Mouse (Mus musculus) frontal cortex, postnatal 10 days (tissue): ENCODE results near the gene Dnmt3b.

Experiments
- DNase-seq, 2 experiments: peaks; one replicate each; pipeline ENCODE4 v3.0.0; 2022; ENCODE audit warnings: low spot score in 2 of 2, mixed read lengths in 1 of 2

The Dnmt3b gene

DNA sequence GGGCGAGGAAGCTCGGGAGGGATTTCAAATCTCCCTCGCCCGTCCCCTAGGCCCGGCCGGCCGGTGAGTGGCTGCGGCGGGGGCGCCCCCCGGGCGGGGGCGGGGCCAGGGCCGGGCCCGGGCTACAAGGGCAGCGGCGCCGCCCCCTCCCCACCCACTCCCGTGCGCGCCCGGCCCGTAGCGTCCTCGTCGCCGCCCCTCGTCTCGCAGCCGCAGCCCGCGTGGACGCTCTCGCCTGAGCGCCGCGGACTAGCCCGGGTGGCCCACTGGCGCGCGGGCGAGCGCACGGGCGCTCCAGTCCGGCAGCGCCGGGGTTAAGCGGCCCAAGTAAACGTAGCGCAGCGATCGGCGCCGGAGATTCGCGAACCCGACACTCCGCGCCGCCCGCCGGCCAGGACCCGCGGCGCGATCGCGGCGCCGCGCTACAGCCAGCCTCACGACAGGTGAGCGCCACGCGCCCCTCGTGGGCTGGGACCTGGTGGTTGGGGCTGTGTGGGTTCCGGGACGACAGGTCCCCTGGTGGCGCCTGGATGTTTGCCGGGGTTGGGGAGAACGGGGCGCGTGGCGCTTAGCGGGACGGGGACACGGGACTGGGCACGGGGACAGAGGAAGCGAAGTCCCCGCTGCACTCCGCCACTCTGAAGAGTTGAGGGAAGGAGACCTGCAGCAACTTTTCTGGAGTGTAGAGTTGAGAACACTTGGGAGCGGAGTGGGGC, at the start of gene Dnmt3b:
TSS of gene Dnmt3b (plus strand) at position 153 of the 716 bp plus-strand sequence.
- DNase-seq: peak in 1 of 2 experiments; percentile 51

DNA sequence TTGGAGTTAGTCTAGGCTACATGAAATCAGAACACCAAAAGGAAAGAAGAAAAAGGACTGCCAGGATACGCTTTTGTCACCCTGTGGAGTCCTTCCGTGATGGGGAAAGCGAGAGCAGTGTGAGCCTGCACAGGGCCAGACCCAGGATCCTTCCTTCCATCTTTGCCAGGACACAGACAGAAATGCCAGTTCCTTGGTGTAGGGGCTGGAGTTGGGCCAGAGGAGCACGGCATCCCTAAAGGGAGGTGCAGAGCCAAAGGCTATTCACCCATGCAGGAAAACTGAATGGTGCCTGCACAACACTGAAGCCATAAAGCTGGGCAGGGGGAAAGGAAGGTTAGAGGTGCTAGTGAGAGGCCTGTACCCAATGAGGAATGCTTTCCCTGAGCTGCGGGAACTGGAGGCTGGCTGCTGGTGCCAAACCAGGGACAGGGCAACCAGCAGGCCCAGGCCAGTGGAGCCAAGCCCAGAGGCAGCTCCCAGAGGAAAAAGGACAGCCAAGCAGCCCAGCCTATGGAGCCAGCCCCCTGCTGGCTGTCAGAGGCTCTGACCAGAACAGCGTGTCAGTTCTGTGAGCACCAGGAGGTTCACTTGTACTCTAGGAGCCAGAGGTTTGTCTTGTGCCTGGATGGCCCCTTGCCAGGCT, 49.1 kb upstream of the Dnmt3b start:
- peak in 1 of 2 experiments; percentile 28 for DNase-seq

DNA sequence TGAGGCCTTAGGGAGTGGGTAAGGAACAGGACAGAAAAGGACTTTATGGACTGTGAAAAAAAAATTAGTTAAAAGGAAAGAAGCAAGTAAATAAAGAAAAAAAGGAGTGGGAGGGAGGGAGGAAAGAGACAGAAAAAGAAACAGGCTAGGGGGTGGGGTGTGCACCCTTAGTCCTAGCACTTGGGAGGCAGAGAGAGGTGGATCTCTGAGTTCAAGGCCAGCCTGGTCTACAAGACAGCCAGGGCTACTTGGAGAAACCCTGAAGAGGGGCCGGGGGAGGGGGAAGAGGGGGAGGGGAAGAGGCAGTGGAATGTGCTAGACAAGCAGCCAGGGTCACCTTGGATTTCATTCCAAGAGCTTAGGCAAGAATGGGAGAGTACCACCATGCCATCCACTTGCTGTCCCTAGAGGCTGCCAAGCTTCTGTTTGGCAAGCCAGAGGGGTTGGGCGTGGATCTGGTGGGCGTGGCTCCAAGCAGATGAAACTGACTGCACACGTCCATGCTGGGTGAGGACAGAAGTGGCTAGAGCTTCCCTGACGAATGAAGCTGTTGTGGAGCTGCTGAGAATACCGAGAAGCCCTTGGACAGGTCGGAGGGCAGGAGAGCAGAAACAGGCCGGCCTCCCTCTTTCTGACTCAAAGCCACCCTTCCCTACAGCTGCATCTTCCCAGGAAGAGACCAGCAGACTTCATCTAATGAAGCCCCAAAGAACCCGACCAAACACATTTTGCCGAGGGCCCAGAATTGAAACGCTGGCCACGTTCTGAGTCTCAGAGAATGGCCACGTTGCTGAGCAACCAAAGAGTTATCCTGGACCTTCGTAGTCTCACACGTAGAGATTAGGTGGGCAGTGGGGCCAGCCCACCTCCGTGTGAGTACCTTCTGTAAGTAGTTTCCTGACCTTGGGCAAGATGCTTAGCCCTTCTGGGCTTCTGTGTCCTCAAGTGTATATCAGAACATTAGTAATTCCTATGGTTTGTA, 48.3 kb upstream of the Dnmt3b start:
- peak; percentile 24 to 48 for DNase-seq

DNA sequence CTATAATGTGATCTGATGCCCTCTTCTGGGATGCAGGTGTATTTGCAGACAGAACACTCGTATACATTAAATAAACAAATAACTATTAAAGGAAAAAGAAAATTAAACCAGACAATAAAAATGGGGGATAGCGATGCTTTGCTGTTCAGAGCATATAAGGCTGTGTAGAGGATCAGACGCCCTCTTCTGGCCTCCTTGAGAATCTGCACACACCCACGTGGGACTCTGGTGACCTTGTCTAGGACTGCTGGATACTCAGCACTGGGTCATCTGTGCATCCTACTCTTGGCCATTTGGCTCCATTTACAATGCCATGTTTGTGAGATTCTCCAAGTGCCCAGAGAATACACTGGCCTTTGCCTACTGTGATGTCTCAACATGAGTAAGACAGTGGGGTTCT, 45.5 kb upstream of the Dnmt3b start:
- DNase-seq: no peak

DNA sequence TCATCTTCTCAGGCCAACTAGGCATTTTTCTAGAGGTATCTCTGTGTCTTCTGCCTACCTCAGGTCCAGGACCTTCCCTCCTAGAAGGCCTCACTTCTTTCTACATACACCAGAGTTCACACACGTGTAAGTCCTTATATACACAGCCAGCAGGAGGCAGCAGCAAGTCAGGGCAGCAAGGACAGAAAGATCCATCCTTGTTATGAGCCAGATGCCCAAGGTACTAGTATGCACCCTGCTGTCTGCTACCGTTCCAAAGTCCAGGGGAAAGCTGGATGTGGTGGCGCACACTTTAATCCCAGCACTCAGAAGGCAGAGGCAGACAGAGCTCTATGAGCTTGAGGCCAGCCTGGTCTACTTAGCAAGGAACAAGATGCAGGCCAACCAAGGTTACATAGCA, 42.8 kb upstream of the Dnmt3b start:
- no peak for DNase-seq

DNA sequence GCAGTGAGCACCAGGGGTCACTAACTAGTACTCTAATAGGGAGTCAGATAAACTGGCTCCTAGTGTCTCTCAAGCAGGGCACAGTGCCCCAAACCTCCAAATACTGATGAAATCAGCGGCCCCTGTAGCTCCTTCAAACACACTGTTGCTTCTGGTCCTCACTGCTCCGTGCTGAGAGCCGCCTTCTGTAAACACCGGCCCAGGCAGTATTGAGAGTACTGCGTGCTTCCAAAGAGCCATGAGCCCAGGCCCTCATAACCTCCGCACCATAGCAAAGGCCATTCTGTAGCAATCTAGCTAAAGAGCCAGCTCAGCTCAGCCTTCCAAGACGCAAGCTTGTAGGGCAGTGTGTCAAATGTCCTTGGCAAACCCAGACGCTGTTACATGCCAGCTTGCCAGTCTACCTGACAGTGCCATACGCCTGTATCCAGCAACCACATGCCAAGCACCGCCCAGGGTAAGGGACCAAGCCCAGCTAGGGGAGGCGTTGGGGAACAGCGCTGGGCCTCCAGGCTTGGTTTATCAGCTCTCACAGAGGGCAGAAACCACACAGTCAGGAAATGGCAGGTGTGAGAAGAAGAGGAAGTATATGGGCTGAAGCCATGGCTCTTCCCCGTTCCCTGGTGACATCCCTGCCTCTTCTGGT, 41.3 kb upstream of the Dnmt3b start:
- DNase-seq: peak in 1 of 2 experiments; percentile 25

DNA sequence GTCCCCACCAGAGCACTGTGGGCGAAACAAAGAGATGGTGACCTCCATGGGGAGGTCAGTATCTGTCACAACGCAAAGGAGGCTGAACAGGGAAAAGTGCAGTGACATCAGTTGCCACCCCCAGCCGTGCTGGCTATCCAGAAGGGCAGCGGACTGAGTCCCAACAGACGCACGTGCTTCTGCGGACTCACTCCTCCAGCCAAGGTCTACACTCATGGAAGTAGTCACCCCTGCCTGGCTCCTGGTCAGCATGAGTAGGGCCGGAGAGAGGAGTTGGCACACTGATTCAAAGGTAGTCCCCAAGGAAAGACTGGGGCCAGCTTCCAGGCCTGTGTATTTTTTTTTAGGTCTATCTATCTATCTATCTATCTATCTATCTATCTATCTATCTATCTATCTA, 40.2 kb upstream of the Dnmt3b start:
- no peak for DNase-seq

DNA sequence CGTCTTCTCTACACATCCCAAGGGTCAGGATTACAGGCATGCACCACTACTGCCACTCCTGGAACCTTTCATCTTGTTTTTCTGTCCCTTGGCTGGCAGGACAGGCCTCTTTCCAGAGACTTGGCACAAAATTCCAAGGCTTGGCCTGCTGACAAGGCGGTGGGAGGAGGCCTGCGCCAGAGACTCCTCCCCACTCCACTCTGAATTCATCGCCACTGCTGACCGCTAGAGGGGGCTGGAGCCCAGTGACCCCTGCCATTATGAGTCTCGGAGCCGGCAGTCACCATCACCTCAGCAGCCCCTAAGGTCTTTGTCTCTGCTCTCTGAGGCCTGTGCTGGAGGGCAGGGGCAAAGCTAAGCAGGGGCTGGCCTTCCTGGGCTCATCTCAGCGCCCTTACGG, 39.7 kb upstream of the Dnmt3b start:
- DNase-seq: peak; percentile 62 to 80

DNA sequence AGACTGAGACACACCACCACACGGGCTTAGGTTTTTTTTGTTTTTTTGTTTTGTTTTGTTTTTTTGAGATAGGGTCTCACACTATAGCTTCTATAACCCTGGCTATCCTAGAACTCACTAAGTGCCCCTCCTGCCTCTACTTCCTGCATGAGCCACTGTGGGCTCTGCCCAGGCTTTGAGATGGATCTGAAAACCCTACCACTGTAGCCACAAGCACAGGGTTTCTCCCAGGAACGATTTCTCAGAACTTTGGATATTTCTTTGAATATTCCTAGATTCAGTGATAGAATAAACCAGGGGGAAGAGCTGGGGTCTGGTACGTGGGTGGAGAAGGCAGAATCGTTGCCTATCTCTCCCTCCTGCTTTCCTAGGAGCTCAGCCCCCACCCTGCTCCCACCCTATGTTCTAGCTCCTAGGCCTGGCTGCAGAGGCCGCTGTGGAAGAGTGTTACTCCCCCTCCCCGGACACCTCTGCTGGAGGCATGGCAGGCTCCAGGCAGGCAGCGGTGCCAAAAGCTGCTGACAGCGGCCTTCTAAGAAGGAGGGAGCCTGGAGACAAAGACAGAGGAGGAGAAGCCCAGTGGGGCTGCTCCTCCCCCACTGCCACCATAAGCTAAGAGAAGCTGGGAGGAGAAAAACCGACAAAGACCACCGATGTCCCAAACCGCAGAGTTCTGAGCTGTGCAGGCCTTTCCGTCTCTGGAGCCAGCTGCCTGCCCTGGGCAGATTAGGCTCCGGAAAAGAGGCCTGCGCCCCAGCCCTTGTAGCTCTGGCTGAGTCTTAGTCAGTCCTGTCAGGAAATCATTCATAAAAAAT, 38.6 kb upstream of the Dnmt3b start:
- DNase-seq: peak in 1 of 2 experiments; percentile 29

DNA sequence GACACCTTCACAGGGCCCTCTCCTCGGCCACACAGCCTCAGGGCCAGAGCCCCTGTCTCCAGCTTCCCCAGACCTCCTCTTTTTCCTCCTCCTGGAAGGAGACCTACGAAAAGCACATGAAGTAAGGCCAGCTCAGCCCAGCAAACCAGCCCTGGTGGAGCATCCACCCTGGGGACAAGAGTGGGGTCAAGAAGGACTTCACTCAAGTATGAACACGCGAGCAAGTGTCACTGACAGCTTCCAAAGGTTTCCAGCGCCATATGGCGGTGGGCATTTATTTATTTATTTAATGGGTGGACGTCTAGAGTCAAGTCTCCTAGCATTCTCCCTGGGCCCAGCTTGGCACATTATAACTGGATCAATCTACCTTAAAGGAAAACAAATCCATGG, 38.0 kb upstream of the Dnmt3b start:
- no peak for DNase-seq

DNA sequence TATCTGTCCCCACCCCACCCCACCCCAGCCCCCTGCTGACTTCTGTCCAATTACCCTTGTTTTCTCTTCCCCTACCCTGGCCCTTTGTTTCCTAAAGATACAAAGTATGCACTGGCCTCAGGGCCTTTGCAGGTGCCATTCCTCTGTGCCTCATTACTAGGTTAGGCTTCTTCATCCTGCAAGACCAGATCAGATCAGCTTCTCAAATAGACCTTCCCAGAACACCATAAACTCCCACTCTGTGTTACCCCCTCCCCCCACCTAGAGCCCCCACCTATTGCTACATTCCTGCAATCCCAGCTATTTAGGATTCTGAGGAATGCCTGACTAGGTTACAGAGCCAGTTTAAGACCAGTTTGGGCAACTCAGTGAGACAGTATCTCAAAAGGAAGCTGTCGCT, 37.5 kb upstream of the Dnmt3b start:
- no peak for DNase-seq

DNA sequence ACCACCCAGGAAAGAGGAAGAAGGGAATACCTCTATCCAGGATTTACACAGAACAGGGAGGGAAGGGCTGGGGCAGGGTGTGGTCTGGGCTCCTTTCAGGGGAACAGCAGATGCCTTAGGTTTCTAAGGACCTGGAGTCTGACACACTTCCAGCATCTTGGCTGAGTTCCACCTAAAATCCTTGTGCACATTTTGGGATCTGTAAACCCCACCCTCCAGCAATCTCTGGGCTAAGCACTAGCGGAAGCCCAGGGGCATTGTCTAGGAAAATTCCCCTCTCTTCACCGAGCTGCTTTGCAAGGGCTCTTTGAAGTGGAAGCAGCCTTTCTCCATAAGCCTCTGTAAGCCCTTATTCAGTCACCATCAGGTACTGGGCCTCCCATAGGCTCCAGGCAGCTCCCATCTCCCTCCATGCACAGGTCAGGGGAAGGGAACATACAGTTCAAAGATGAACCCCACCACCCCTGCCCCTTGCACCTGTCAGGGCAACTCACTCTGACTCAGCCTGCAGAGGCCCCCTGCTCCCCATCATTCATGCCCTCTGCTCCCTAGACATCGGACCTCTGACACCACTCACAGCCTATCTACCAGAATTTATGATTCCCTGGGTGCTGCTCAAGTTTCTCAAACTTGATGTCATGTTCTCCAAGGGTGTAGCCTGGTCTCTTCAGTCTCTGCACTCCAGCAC, 36.5 kb upstream of the Dnmt3b start:
- DNase-seq: no peak

DNA sequence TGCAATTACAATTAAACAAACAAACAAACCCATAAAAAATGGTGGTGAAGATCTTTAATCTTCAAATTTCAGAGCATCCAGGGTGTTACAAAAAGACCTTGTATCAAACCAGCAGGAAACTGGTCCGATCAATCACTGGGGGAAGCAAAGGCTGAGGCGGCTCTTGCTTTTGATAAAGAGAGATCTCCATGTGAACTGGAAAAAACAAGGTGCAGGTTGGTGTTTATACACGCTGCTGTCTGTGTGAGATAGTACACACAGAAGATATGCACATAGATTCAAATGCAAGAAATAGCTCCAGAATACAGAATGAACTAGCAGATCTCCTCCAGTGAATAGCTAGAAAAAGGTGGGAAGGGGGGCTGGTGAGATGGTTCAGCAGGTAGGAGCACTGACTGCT, 32.4 kb upstream of the Dnmt3b start:
- DNase-seq: no peak

DNA sequence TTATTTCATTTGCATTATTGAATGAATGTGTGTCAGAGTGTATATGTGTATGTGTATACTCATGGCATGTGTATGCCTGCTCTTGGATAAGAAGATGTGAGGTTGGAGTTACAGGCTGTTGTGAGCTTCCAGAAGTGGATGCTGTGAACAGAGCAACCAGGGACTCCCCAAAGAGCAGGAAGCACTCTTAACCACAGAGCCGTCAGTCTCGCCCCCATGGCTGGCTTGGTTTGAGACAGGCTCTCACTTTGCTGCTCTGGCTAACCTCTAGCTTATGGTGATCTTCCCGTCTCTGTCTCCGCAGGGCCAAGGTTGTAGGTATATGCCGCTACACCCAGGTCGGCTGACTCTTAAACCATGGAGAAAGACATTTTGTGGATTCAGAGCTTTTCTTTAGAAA, 30.8 kb upstream of the Dnmt3b start:
- DNase-seq: no peak

DNA sequence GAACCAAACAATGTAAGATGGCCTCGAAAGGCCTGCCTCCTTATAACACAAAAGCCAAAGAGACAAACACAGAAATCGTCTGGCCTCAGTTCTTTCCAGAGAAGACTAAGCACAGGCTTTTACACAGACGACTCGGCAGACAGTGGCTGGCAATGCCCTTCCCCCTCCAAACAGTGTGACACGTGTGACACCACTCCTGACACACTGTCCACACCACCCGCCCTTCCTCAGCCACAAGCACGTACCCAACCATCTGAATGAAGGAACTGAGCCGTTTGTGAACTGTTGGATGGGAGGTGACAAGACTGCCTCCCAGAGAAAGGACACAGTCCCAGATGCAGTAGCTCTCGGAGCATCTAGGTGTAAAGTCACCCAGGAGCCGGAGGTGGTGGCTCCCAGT, 30.4 kb upstream of the Dnmt3b start:
- DNase-seq: no peak

DNA sequence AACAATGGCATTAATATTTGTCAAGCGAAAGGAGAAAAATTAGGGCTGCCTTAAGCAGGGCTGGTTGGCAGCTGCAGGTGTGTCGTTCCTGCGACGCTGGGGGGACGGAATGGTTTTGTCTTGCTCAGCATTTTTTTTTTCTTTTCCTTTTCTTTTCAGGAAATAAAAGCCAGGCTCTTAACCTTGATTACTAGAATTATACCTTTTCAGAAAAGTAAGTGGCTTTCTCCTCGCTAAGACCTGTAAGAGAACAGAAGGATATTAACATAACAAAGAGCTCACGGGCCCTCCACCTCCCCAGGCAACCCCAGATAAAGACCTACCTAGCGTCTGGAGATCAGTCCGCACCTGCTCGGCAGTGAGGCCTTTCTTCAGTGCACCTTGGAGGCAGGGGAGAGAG, 26.8 kb upstream of the Dnmt3b start:
- DNase-seq: no peak

DNA sequence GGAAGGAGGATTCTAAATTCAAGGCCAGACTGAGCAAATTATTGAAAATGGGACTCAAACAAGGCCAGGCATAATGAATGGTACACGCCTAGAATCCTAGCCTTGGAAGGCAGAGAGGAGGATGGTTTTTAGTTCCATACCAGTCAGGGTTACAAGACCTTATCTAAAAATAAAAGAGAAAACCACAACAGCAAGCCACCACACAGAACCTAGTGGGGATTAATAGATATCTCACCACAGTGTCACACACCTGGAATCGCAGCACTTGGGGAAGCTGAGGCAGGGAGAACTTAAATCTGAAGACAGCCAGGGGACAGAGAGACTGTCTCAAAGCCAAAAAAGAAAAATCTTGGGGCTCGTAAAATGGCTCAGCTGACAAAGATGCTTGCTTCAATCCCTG, 18.3 kb upstream of the Dnmt3b start:
- no peak for DNase-seq

DNA sequence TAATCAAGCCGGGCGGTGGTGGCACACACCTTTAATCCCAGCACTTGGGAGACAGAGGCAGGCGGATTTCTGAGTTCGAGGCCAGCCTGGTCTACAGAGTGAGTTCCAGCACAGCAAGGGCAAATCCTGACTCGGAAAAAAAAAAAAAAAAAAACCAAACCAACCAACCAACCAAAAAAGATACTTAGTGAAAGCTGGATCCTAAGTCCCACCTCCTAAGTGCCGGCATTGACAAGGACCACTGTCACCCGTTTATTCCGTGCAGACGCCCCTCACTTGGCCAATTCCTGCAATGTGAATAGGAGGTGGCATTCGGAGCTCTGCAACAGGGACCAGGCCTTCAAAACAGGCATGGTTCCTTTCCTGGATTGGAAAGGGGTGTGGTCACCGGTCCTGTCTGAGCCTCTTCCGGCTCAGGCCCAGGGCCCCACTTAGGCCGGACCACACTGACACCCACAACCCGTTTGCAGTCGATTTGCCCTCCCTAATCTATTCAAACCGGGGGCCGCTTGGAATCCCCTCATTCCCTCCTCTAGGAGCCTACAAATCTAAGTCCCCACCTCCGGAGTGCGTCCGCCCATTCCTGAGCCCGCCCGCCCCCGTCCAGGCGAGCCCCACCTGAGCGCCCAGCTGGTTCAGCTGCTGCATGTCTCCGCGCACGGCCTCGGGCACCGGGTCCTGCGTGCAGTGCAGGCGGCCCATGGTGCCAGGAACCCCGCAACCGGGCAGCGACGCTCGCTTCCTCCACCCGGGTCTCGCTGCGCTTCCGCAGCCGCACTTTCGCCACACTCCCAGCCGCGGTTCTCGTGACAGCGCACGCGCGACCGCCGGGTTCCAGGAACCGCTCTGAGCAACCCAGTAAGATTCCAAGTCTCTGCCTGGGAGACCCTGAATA, 17.0 kb upstream of the Dnmt3b start, which contains the start of gene Commd7:
TSS of gene Commd7 (minus strand) at position 806 of the 895 bp plus-strand sequence.
- peak; percentile 48 to 83 for DNase-seq

DNA sequence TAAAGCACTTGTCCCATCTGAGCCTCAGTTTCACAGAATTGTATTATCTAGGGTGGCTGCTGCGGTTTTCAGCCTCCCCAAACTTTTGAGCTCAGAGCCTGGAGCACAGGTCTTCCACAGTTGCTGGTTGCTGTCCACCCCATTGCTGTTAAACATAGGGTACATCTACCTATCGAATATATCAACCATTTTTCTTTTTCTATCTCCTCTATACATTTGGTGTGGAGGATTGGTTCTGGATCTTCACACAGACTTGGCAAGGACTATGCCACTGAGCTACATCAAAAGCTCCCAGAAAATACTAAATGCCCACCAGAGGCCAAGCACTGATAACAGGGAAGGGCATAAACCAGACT, 16.4 kb upstream of the Dnmt3b start:
- DNase-seq: no peak
